Mouse (Mus musculus): ENCODE data around the gene E130114P18Rik. TPM values are rescaled to one million over a fixed set of nuclear protein-coding genes. Genes with fewer than 3 reads are reported as not detected.
A peak's percentile ranks its signal among the peaks of the same experiment; 100 is the strongest.

Gene E130114P18Rik
- polyA plus RNA-seq, 1 experiment from 2014 or later: 37.0 TPM

GRCm38 (mm10) chr4:97757207-97757977, 20.5 kb downstream of the E130114P18Rik start:
- H3K4me3 ChIP-seq: peak overlapping the region; percentile 54
- under 1% methylated on average over 38 of the region's 38 CpGs for WGBS
- peak overlapping the region; percentile 87 for H3K27ac ChIP-seq
- H3K9ac ChIP-seq: peak overlapping the region; percentile 75
- H3K4me2 ChIP-seq: peak overlapping the region; percentile 76
- no peaks in the 10 kb centered on the region for H3K9me3 ChIP-seq
- H3K4me1 ChIP-seq (replicated peaks): peaks cover 29% of the 10 kb centered on the region
- H3K36me3 ChIP-seq: no peaks in the 10 kb centered on the region
- H3K27me3 ChIP-seq: peaks cover 47% of the 10 kb centered on the region
- ATAC-seq (ENCODE audit: low FRiP score): peak; percentile 82

- peaks cover 68% of the 10 kb centered on the region for H3K27me3 ChIP-seq
- no peak overlapping the region for H3K4me2 ChIP-seq
- peaks cover 44% of the 10 kb centered on the region for H3K4me1 ChIP-seq (replicated peaks)
- H3K9ac ChIP-seq: peak overlapping the region; percentile 53; the same call in 1 of the 2 replicates
- ATAC-seq (ENCODE audit: low FRiP score): no peak
- 18% methylated on average over 12 of the region's 12 CpGs for WGBS
- no peak overlapping the region for H3K4me3 ChIP-seq
- H3K9me3 ChIP-seq: no peaks in the 10 kb centered on the region
- H3K27ac ChIP-seq: no peak overlapping the region
- H3K36me3 ChIP-seq: no peaks in the 10 kb centered on the region
These were observed 23.6 kb downstream of the E130114P18Rik start for GRCm38 (mm10) chr4:97754241-97754640.

GRCm38 (mm10) chr4:97753521-97753920, 24.4 kb downstream of the E130114P18Rik start:
- no peak overlapping the region for H3K4me2 ChIP-seq
- no peak overlapping the region for H3K27ac ChIP-seq
- no peaks in the 10 kb centered on the region for H3K9me3 ChIP-seq
- peaks cover 64% of the 10 kb centered on the region for H3K27me3 ChIP-seq
- 11% methylated on average over 1 of the region's 1 CpGs for WGBS
- ATAC-seq (ENCODE audit: low FRiP score): no peak
- no peak overlapping the region for H3K4me3 ChIP-seq
- no peak overlapping the region for H3K9ac ChIP-seq
- no peaks in the 10 kb centered on the region for H3K36me3 ChIP-seq
- peaks cover 39% of the 10 kb centered on the region for H3K4me1 ChIP-seq (replicated peaks)

- Histone ChIP-seq H3K27me3 (peaks cover 63% of the 10 kb centered on the region), H3K4me3 (peak overlapping the region; percentile 38), H3K27ac (no peak overlapping the region), H3K9me3 (no peaks in the 10 kb centered on the region), H3K36me3 (no peaks in the 10 kb centered on the region), H3K4me1 (replicated peaks) (peaks cover 32% of the 10 kb centered on the region), H3K4me2 (peak overlapping the region; percentile 71), H3K9ac (peak overlapping the region; percentile 68)
- 20% methylated on average over 5 of the region's 5 CpGs for WGBS
- no peak for ATAC-seq (ENCODE audit: low FRiP score)
These were observed 25.4 kb downstream of the E130114P18Rik start for GRCm38 (mm10) chr4:97752276-97753010.

- H3K27ac ChIP-seq: peak overlapping the region; percentile 58
- peak; percentile 57 for ATAC-seq (ENCODE audit: low FRiP score)
- H3K4me2 ChIP-seq: peak overlapping the region; percentile 71
- peak overlapping the region; percentile 68 for H3K9ac ChIP-seq
- peak overlapping the region; percentile 38 for H3K4me3 ChIP-seq
- H3K4me1 ChIP-seq (replicated peaks): peaks cover 29% of the 10 kb centered on the region
- no peaks in the 10 kb centered on the region for H3K9me3 ChIP-seq
- WGBS: 2% methylated on average over 40 of the region's 40 CpGs
- H3K27me3 ChIP-seq: peaks cover 63% of the 10 kb centered on the region
- no peaks in the 10 kb centered on the region for H3K36me3 ChIP-seq
These were observed 26.2 kb downstream of the E130114P18Rik start for GRCm38 (mm10) chr4:97751483-97752251.

GRCm38 (mm10) chr4:97751030-97751482, 26.8 kb downstream of the E130114P18Rik start:
- H3K4me3 ChIP-seq: peak overlapping the region; percentile 38
- H3K27ac ChIP-seq: peak overlapping the region; percentile 58
- H3K27me3 ChIP-seq: peaks cover 58% of the 10 kb centered on the region
- H3K9ac ChIP-seq: peak overlapping the region; percentile 68
- WGBS: 1% methylated on average over 20 of the region's 20 CpGs
- no peaks in the 10 kb centered on the region for H3K36me3 ChIP-seq
- peaks cover 31% of the 10 kb centered on the region for H3K4me1 ChIP-seq (replicated peaks)
- peak overlapping the region; percentile 71 for H3K4me2 ChIP-seq
- no peaks in the 10 kb centered on the region for H3K9me3 ChIP-seq
- peak; percentile 73 for ATAC-seq (ENCODE audit: low FRiP score)

GRCm38 (mm10) chr4:97750401-97750800, 27.5 kb downstream of the E130114P18Rik start:
- H3K27me3 ChIP-seq: peaks cover 51% of the 10 kb centered on the region
- 58% methylated on average over 4 of the region's 4 CpGs for WGBS
- ATAC-seq (ENCODE audit: low FRiP score): no peak

GRCm38 (mm10) chr4:97746106-97746900, 31.6 kb downstream of the E130114P18Rik start:
- H3K36me3 ChIP-seq: no peaks in the 10 kb centered on the region
- H3K27ac ChIP-seq: no peak overlapping the region
- peak overlapping the region; percentile 35 for H3K4me3 ChIP-seq
- peak overlapping the region; percentile 70 for H3K9ac ChIP-seq
- peaks cover 19% of the 10 kb centered on the region for H3K4me1 ChIP-seq (replicated peaks)
- H3K9me3 ChIP-seq: no peaks in the 10 kb centered on the region
- H3K4me2 ChIP-seq: peak overlapping the region; percentile 70
- ATAC-seq (ENCODE audit: low FRiP score): peak; percentile 55
- WGBS: 5% methylated on average over 19 of the region's 19 CpGs
- peaks cover 11% of the 10 kb centered on the region for H3K27me3 ChIP-seq

More at GRCm38 (mm10) chr4:97750401-97750800, 27.5 kb downstream of the E130114P18Rik start:
- no peaks in the 10 kb centered on the region for H3K9me3 ChIP-seq
- H3K4me3 ChIP-seq: no peak overlapping the region
- H3K9ac ChIP-seq: no peak overlapping the region
- H3K4me1 ChIP-seq (replicated peaks): peaks cover 38% of the 10 kb centered on the region
- no peak overlapping the region for H3K4me2 ChIP-seq
- no peak overlapping the region for H3K27ac ChIP-seq
- no peaks in the 10 kb centered on the region for H3K36me3 ChIP-seq

GRCm38 (mm10) chr4:97745296-97746105, 32.4 kb downstream of the E130114P18Rik start:
- Histone ChIP-seq H3K36me3 (no peaks in the 10 kb centered on the region), H3K27me3 (peaks cover 8% of the 10 kb centered on the region), H3K4me2 (peak overlapping the region; percentile 70), H3K27ac (no peak overlapping the region), H3K9ac (peak overlapping the region; percentile 70), H3K4me1 (replicated peaks) (peaks cover 12% of the 10 kb centered on the region), H3K4me3 (peak overlapping the region; percentile 35), H3K9me3 (no peaks in the 10 kb centered on the region)
- peak; percentile 85 for ATAC-seq (ENCODE audit: low FRiP score)
- WGBS: 5% methylated on average over 32 of the region's 32 CpGs

GRCm38 (mm10) chr4:97743932-97744331, 33.9 kb downstream of the E130114P18Rik start:
- Histone ChIP-seq H3K27me3 (no peaks in the 10 kb centered on the region), H3K9me3 (no peaks in the 10 kb centered on the region), H3K4me3 (no peak overlapping the region), H3K9ac (no peak overlapping the region), H3K36me3 (no peaks in the 10 kb centered on the region), H3K27ac (no peak overlapping the region), H3K4me1 (replicated peaks) (peaks cover 12% of the 10 kb centered on the region), H3K4me2 (no peak overlapping the region)
- no peak for ATAC-seq (ENCODE audit: low FRiP score)
- WGBS: 72% methylated on average over 5 of the region's 5 CpGs

GRCm38 (mm10) chr4:97733392-97733791, 44.5 kb downstream of the E130114P18Rik start:
- H3K9me3 ChIP-seq: no peaks in the 10 kb centered on the region
- no peak overlapping the region for H3K4me2 ChIP-seq
- WGBS: 81% methylated on average over 1 of the region's 1 CpGs
- H3K36me3 ChIP-seq: no peaks in the 10 kb centered on the region
- ATAC-seq (ENCODE audit: low FRiP score): no peak
- H3K4me3 ChIP-seq: no peak overlapping the region
- no peak overlapping the region for H3K9ac ChIP-seq
- H3K27me3 ChIP-seq: no peaks in the 10 kb centered on the region
- no peaks in the 10 kb centered on the region for H3K4me1 ChIP-seq (replicated peaks)
- no peak overlapping the region for H3K27ac ChIP-seq

Measured in hindbrain, embryonic 13.5 days (tissue).